Mouse (Mus musculus): ENCODE measurements around the gene Mfsd6.

Gene Mfsd6

DNA sequence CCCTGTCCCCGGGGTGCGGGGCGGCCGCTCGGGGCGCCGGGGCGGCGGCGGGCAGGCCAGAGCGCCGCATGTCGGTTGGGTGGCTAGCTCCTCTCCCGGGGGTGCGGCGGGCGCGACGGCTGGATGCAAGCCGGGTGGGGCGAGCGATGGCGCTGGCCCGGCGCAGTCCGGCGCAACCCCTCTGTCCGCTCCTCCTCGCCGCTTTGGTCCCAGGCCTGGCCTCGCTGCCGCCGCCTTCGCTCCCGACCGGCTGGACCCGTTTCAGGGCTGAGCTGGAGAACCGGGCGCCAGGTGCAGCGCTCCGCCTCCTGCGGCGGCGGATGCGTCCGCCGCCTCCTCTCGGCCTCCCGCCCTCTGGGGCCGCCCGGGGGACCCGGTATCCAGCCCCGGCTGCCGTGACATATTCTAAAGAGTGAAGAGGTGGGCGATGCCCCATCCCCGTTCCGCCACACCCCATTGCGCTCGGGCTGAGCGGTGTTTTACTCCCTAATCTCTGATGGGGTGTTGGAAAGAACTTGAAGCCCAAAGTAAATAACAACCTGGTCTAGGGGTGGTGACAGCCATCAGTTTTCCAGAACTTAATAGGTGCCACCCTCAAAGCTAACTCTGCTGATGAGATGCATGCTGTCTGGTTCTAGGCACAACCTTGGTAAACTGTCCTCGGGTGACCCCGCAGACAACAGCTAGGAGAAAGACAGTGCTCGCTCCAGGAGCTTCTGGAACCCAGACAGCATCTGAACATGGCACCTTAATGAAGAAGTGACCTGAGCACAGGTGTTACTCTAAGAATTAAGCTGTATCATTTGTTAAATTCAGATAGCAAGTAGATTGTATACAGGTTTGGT lies at the start of gene Mfsd6:
Mfsd6 (minus strand) TSS at position 407 of the 845 bp plus-strand sequence.
- in situ Hi-C loops (cut with MboI, MseI) = loop anchor here (5.0 kb wide), 1 partner anchor 625 kb away; the partner anchor contains the start of genes Asdurf, Asnsd1 and Gm28551

DNA sequence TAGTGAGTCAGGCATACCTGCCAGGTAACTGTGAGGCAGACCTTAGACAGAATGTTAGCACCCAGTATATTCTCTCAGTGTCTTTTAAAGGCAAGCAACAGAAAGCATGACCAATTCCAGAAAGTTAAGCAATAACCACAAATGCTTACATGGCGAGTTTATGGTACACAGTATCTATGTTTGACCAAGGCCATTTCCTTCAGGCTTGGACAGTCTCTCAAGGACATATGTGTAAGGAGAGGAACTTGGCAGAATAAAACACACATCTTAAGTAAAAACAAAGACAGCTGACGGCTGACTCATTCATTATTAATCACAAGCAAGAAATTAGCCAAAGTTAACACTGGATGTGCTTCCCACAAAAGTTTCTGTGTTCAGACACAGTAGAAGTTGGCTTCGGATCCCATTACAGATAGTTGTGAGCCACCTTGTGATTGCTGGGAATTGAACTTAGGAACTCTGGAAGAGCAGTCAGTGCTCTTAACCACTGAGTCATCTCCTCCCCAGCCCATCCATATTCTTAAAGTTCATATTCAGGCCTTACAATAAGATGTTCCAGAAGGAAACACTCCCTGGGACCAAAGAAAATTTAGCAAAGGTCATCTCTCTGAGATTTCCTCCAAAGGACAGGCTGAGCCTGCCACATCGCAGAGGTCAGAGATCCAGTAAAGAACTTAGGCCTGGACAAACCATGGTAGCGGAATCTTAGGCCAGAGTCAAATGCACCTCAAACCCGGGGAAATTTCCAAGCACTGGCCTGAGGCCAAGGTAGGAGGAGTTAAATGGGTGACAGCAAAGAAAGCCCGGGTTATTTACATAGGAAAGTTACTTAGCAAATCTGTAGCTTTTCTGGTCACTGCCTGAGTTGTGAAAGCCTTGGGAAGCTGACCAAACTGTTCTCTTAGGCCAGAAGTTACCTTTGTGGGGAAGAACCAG lies 38.2 kb upstream of the Mfsd6 start:
- in situ Hi-C loops (cut with MboI, MseI) = no loop called here

DNA sequence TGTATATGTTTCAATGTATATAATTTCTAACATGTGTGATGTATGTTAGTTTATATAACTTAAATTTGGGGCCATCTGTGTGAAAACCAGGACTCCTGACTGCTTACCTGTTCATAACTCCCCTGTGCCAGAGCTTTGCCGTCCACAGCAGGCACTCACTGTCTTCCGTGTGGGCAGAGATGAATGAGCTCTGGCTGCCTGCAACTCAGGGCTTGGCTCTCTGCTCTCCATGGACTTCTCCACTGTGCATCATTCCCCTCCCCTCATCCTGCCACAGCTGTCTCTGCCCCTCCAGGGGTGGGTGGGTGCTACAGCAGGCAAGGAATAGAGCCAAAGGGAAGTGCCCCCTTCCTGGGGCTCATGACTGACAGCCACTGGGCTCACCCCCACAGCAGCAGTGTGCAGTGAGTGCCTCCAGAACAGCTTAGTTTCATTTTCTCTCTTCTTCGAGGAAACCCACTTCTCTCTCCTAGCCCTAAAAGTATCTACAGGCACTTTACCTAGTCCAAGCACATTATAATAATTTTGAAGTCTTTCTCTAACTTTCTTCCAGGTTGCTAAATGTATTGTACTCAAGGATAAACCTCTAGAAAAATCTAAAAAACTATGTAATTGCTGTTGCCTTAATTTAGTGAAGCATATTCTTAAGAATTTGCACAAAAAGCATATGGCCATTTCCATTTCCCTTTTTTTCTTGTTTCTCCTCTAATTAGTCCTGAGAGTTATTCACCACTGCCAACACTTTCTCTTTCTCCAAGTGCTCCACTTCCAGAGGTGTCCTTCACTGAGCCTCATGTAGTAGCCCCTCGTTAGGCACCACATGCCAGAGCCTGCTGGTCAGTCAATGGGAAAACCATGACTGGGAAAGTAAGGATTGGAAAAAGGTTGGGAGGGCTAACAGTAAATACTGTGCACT lies 36.9 kb upstream of the Mfsd6 start:
- in situ Hi-C loops (cut with MboI, MseI) = no loop called here

DNA sequence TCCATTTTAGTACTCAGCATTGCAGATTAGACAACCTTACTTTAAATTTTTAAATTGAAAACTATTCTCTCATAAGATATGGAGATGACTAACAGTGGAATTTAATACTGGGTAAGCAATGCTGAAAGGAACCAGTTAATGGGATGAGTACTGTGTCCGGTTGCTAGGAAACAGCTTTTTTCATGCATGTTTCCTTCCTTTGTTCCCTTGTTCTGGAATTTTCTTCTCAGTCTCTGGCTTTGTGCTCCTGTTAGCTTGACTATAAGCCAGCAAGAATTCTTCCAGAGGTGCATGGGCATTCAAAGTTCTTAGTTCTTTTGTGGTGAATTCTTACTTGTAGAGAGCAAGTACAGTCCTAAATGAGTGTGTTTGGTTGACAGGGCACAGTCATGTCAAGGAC lies 30.9 kb upstream of the Mfsd6 start:
- in situ Hi-C loops (cut with MboI, MseI) = loop anchor here (10.0 kb wide), 1 partner anchor 873 kb away; no protein-coding TSS in a partner anchor

DNA sequence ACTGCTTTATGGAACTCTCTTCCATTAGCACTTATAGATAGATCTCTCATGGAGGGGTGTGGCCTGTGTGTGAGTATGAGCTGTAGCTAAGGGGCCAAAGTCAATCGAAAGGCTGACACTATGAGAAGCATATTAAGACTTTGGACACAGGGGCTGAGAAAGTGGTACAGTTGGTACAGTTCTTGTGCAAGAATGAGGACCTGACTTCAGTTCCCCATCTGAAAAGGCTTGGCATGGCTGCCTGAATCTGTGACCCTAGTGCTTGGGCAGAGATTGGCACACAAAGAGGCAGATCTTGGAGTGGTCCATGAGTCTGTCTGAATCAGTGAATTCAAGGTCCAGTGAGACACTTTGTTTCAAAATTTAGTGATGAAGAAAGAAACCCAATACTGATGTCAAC lies 27.1 kb upstream of the Mfsd6 start:
- in situ Hi-C loops (cut with MboI, MseI) = loop anchor here (10.0 kb wide), 1 partner anchor 870 kb away; no protein-coding TSS in a partner anchor

DNA sequence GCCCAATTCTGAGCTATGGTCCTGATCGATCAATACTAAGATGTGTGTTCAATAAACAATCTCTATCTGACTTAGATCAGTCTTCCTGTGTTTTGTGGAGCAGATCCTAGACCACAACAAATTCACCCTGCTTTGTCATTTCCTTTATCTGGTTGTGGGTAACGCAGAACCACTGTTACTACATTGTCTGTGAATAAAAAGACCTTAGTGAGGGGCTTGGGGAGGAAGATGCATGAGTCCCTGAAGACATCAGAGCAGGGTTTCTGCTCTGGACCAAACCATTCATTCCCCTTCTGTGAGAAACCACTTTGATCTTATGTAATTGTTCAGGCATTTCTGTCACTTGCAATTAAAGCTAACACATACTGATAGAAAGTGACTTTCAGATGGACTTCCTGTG lies 26.6 kb upstream of the Mfsd6 start:
- in situ Hi-C loops (cut with MboI, MseI) = loop anchor here (10.0 kb wide), 1 partner anchor 869 kb away; no protein-coding TSS in a partner anchor

DNA sequence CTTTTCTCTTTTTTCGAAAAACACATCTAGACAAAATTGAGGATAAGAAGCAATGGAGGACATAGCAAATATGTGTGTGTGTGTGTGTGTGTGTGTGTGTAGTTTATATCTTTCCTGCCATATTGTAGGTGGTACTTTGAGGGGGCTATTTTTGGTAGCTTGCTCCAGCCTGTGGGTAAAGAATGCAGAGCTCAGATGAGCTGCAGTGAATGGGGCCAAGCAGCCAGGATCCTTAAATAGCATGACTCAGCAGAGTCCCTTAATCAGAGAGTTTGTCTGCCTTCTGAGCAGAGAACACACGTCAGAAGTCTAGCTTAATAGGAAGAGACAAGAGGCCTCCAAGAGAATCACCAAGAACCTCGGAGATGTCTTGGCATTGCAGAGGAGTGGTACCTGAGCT lies 25.4 kb upstream of the Mfsd6 start:
- in situ Hi-C loops (cut with MboI, MseI) = loop anchor here (10.0 kb wide), 1 partner anchor 868 kb away; no protein-coding TSS in a partner anchor

DNA sequence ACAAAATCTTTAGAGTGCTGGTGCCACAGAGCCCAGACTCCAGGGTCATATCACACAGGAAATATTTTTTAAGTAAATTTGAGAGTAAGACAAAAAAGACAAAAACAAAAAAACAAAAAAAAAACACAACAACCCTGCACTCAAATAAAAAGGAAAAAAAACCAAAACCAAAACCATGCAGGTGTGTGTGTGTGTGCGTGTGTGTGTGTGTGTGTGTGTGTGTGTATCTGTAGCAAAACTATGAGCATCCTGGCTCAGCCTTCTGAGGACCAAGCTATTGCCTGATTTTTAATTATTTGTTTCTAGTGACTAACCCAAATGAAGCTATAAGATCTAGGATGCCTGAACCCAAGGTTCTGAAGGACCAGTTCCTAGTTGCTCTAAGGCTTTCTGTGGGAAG lies 24.4 kb upstream of the Mfsd6 start:
- in situ Hi-C loops (cut with MboI, MseI) = loop anchor here (10.0 kb wide), 1 partner anchor 867 kb away; no protein-coding TSS in a partner anchor

DNA sequence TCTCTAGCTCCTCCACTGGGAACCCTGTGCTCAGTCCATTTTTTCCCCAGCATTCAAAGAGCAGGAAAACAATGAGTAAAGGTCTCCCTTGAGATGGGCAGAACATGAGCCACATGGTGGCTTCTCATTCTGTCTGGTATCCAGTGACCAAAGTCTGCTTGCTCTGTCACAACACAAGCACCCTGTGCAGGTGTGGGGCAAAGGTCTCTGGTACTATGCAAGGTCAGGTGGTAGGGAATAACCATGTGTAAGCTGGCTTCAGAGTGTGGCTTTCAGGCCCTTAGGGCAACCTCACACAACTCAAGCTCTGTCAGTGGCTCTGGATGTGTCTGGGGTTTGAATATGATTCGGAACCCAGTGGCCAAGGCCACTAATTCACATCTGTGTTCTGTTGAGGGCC lies 22.7 kb upstream of the Mfsd6 start:
- in situ Hi-C loops (cut with MboI, MseI) = loop anchor here (5.0 to 10.0 kb wide), 2 partner anchors 103 to 865 kb away; no protein-coding TSS in a partner anchor

DNA sequence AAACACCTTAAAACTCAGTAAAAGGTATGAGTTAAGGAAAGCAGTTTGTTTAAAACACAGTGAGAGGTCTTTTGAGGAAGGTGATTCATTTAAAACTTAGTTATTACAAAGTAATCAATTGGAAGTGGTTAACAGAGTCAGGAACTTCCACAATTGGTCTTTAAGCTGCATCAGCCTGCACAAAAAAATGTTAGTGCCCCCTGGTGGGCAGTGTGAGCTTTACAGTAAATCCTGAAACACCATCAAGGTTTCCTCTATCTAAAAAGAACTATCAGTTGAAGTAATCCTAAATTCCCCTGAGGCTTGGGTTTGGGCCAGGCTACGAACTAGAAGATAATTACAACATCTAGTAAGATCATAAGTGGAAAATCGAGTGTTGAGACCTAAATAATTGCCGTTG lies 21.0 kb upstream of the Mfsd6 start:
- in situ Hi-C loops (cut with MboI, MseI) = loop anchor here (5.0 kb wide), 1 partner anchor 101 kb away; no protein-coding TSS in a partner anchor

DNA sequence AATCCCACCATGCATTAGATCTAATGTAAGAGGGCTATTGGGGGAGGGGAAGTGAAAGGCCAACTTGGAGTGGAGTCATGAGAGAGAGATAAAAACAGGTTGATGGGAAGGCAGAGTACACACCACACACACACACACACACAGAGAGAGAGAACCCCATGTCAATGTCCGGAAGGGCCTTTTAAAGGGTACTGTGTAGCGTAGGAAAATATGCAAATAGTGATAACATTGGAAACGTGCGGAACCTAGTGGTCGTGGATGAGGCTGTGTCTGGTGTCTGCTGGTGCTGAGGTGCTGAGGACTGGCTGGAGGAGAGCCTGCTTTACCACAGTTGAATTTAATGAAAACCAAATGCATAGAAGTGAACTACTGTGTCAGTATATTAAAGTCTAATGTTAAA lies 15.3 kb upstream of the Mfsd6 start:
- in situ Hi-C loops (cut with MboI, MseI) = no loop called here

DNA sequence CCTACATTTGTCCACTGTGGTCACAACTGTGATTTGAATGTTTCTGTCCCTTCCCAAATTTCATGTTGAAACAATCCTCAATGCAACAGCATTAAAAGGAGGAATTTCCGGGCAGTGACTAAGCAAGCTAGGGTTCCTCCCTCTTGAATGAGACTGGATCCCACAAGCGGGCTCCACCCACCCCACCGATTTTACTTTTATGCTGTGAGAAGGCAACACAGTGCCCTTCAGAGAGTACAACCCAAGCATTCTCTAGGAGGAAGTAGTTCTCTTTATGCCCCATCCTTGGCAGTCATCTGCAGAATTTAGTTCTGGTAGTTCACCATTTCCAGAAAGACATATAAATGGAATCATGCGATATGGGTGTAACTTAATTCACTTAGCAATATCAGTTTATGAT lies 6.9 kb upstream of the Mfsd6 start:
- in situ Hi-C loops (cut with MboI, MseI) = no loop called here

DNA sequence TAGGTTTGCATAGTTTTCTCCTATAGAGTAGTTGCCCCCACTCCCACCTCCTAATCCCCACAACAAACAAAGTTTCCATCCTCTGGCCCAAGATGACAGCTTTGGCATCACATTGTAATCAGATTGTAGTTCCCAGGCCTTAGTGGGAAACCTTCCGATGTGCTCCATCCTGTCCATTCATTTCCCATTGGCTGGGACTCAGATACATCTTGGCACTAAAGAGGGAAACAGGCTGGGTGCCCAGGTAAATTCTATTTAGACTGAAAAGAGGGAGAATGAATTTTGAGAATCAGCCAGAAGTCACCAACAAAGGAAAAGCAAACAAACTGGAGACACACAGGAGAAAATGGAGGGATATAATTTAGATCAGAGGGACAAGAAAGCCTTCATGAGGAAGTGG lies 3.0 kb upstream of the Mfsd6 start:
- in situ Hi-C loops (cut with MboI, MseI) = no loop called here

DNA sequence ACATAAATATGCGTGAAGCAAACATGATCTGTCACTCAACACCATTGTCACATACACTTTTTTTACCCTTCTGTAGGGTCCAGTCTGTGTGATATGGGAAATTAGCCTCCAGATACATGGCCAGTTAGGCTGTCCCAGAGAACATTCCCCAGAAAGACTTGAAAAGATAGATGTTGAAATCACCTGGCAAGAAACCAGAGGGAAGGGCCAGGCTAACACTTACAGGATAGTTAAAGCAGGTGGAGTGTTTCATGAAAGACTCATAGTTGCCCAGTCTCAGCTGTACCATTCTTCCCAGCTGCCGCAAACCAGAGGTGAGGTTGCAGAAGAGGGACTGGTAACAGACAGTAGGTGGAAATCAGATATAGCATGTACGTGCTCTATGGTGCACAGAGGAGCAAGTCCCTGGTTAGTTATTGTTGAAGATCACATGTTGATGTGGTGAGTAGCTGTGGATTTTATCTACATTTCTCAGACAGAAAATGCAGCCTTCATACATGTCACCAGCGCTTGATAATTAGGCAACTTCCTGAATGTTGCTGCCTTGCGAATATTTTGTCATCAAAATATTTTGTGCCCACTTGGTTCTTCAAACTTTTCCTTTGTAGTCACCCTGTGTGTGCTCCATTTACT lies 1.7 kb upstream of the Mfsd6 start:
- in situ Hi-C loops (cut with MboI, MseI) = loop anchor here (5.0 kb wide), 1 partner anchor 623 kb away; the partner anchor contains the start of genes Asdurf, Asnsd1 and Gm28551

DNA sequence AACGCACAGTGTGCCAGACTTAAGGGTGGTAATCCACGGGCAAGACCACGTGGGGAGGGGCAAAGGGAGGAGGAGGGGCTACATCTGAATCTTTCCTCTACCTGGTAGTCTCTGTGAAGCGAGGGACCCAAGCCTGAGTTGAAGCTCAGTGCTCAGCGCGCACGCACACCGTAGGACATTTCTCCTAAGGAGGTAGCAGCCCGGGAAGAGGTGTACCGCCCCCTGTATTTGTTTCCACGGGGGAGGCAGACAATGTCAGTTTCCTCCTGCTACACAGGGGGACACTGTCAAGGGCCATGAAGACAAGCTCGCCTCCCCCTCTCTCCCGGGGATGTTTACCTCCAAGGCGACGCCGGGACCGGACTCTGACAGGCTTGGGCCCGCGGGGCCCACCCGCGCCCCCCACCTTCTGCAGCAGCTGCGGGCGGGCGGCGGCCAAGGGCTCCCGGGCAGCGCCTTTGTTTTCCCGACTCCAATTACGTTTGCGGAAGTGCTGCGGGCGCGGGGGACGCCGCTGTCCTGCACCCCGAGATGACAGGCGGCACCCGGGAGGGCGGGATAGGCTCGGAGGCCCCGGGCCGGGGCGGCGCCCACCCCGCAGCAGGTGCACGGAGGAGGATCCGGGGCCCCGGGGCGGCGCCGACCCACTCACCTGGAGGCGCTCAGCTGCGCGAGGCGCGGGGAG lies 749 bp downstream of the Mfsd6 start:
- in situ Hi-C loops (cut with MboI, MseI) = loop anchor here (5.0 kb wide), 1 partner anchor 626 kb away; the partner anchor contains the start of genes Asdurf, Asnsd1 and Gm28551

DNA sequence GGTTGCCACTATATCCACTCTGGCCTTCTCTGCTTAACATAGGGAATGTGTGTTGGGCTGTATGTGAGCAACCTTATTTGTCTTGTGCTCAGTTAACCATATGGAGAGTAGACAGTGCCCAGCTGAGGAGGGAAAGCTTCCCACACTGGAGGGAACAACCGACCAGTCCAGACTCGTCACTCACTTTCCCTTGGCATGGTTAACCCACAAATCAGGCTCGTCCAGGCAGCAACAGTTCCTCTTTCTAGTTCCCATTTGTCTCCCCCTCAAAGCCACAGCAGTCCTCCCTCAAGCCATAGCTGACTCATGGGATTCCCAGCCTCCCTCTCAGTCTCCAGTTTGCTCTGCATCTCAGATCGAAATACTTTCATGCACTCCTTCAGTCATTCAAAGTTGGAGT lies 4.7 kb downstream of the Mfsd6 start:
- in situ Hi-C loops (cut with MboI, MseI) = no loop called here

DNA sequence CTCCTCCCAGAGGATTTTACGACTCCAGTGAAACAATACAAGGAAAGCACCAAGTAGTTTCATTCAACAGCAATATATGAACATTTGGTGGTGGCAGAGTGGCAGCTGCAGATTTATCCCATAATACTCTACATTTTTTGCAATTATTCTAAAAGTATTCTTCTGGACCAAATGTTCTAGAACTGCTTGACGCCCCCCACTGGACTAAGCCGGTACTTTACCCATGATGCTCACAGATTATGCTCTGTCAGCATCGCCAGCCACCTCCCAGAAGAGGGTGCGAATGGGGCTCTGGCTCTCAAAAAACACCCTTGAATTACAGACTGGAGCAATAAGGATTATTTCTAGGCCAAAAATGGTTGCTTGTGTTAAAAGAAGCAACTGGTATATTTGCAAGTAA lies 8.2 kb downstream of the Mfsd6 start:
- in situ Hi-C loops (cut with MboI, MseI) = no loop called here

DNA sequence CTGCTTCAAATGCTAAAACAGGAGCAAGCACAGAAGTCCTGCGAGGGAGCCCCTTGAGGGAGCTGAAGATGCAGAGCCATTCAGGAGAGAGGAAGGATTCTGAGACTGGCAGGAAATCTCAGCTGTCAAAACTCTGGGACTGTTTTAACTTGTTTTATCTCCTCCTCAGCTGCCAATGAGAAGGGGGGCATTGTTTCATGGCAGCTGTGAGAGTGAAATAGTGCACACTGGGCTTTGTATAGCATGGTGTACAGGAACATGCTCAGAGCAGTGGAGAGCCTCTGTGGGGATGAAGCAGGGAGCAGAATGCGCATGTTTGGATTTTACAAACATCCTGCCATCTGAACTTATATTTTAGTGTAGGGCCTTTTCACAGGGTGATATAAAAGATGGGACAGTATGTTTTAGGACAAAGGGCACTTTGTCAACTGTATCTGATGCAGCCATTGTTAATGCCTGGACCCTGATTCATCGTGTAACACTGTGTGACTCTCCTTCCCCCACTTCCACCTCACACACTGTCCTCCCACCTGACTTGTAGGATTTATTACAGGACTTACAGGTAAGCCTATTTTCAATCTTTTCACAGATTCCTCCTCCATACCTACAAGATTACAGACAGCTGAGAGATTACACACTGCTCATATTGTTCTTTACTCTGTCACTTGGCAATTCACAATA lies 9.1 kb downstream of the Mfsd6 start:
- in situ Hi-C loops (cut with MboI, MseI) = no loop called here

DNA sequence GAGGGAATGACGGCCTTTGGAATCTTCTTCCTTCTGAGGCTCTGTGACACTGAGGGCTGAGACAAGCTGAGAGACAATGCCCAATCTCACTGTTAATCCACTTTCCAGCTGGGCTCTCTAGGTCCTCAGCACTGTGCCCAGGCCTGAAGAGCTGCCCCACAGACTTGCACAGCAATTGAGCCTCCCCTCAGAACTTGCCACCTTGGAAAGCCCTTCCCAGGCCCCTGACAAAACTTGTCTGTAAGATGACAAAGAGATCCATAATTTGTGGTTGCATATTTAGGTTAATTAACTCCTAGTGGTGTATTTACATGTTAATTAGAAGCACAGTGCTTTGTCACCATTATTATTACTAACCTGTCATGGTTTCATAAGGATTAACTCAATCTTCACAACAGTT lies 12.8 kb downstream of the Mfsd6 start:
- in situ Hi-C loops (cut with MboI, MseI) = no loop called here

All from T-helper 2 cell (primary cell).